Mouse (Mus musculus) liver, adult 2 months (tissue): ENCODE results near the gene Zfp827. TPM values are rescaled to one million over a fixed set of nuclear protein-coding genes. Genes with fewer than 3 reads are reported as not detected.

Experiments
- DNase-seq: peaks from one replicate; pipeline ENCODE4 v3.0.0-alpha.2; 2011; ENCODE audit warnings: low read depth, low spot score; ENCODE audit errors: extremely low read depth
- H3K27ac ChIP-seq: fragments of 200-500 bp; replicated peaks from 2 replicates; pipeline ENCODE4 v1.5.1; 2012; ENCODE audit warnings: low read depth, mild to moderate bottlenecking, control low read depth, inconsistent platforms, low read length; ENCODE audit not compliant: insufficient read depth
- H3K27me3 ChIP-seq: fragments of 200-500 bp; 2 replicates; pipeline ENCODE4 v1.6.1; 2012; ENCODE audit warnings: mild to moderate bottlenecking, moderate library complexity, low read length, inconsistent platforms; ENCODE audit not compliant: control insufficient read depth, insufficient read depth
- H3K36me3 ChIP-seq: fragments of 200-500 bp; 2 replicates; pipeline ENCODE4 v1.6.1; 2012; ENCODE audit warnings: low read length, inconsistent platforms; ENCODE audit not compliant: control insufficient read depth, insufficient read depth
- H3K4me1 ChIP-seq: fragments of 200-500 bp; 2 replicates; pipeline ENCODE4 v1.6.1; 2011; ENCODE audit warnings: low read length; ENCODE audit not compliant: control insufficient read depth, insufficient read depth
- H3K4me3 ChIP-seq: fragments of 200-500 bp; 2 replicates; pipeline ENCODE4 v1.5.1; 2011; ENCODE audit warnings: low read depth, mild to moderate bottlenecking, control low read depth, low read length, moderate library complexity; ENCODE audit not compliant: insufficient read depth
- H3K79me2 ChIP-seq: fragments of 200-500 bp; 2 replicates; pipeline ENCODE4 v1.6.1; 2012; ENCODE audit warnings: inconsistent platforms, mild to moderate bottlenecking, low read length, moderate library complexity; ENCODE audit not compliant: control insufficient read depth, insufficient read depth
- H3K9ac ChIP-seq: fragments of 200-500 bp; 2 replicates; pipeline ENCODE4 v1.6.1; 2012; ENCODE audit warnings: low read depth, mild to moderate bottlenecking, control low read depth, inconsistent platforms, low read length
- CTCF ChIP-seq: fragments of 200-500 bp; IDR thresholded peaks from 2 replicates; pipeline ENCODE4 v1.5.1; 2011; ENCODE audit warnings: low read depth, low read length, control low read depth
- POLR2A ChIP-seq: fragments of 200-500 bp; IDR thresholded peaks from 2 replicates; pipeline ENCODE4 v1.6.1; 2011; ENCODE audit warnings: low read length, control low read depth; ENCODE audit not compliant: insufficient read depth; ENCODE audit errors: extremely low read depth
- WGBS: fragments of 180-500 bp; shearing (Covaris S2); methylation state at CpG from one replicate; pipeline ENCODE4 v1.1.7; 2018; 5-methylcytosine and 5-hydroxymethylcytosine counted together
- polyA plus RNA-seq: library from polyadenylated mRNA; depleted of rRNA; stranded (reverse); fragments of >200 nt; gene quantifications from 2 replicates; pipeline ENCODE4 v1.2.3, GENCODE M21; 2012; rRNA removed
- total RNA-seq: library from RNA; depleted of rRNA; stranded (reverse); fragments of >200 nt; gene quantifications from 2 replicates; pipeline ENCODE4 v1.2.3, GENCODE M21; 2014; rRNA removed

The Zfp827 gene
- total RNA-seq: 0.09 and 0.13 TPM in 2 replicates
- 0.10 and 0.21 TPM in 2 replicates for polyA plus RNA-seq

DNA sequence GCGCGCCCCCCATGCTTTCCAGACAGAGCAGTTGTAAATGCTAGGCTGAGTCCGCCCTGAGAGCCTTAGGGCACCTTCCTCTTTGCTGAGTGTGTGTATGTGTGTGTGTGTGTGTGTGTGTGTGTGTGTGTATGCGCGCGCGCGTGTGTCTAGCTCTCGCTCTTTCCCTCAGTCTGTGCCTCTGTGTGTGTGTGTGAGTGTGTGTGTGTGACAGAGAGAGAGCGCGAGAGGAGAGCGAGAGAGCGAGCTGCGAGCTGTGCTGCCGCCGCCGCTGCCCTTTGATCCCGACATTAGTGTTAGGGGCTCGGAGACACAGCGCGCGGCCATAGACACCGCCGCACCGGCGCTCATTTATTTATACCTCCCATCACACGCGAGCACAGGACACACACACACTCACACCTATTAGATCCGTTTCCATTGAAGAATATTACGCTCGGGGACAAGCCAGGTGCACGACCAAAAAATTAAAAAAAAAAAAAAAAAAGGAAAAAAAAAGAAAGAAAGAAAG is at the start of gene Zfp827:
Gene Zfp827 (plus strand): TSS at position 461 of the 511 bp plus-strand sequence.
- peaks cover 7% of the 10 kb centered on the region for H3K27me3 ChIP-seq

DNA sequence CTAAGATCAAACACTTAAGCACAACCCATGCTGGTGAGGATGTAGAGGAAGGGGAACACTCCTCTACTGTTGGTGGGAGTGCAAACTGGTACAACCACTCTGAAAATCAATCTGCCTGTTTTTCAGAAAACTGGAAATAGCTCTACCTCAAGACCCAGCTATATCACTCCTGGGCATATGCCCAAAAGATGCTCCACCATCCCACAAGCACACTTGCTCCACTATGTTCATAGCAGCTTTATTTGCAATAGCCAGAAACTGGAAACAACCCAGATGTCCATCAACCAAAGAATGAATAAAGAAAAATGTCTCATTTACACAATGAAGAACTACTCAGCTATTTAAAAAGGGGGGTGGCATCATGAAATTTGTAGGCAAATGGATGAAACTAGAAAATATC is 23.9 kb upstream of the Zfp827 start:
- Histone ChIP-seq H3K4me3 (no peak overlapping the region), H3K79me2 (no peaks in the 10 kb centered on the region), H3K9ac (no peak overlapping the region), H3K4me1 (no peaks in the 10 kb centered on the region), H3K36me3 (no peaks in the 10 kb centered on the region), H3K27ac (no peak overlapping the region), H3K27me3 (no peaks in the 10 kb centered on the region)
- TF ChIP-seq CTCF (no peak), POLR2A (no peak)
- no peak for DNase-seq

More for the DNA sequence above, at the start of gene Zfp827:
- Histone ChIP-seq H3K36me3 (no peaks in the 10 kb centered on the region), H3K9ac (peak within 1 kb of the TSS; percentile 74), H3K79me2 (no peaks in the 10 kb centered on the region), H3K4me1 (no peaks in the 10 kb centered on the region), H3K4me3 (peak within 1 kb of the TSS; percentile 92), H3K27ac (no peak within 1 kb of the TSS)
- TF ChIP-seq POLR2A (no peak), CTCF (no peak)
- 3% methylated on average over 32 of the region's 32 CpGs for whole genome bisulfite sequencing
- DNase-seq: no peak

GRCm38 (mm10) chr8:79015061-79015460 is 13.2 kb upstream of the Zfp827 start:
- no peak for DNase-seq
- TF ChIP-seq CTCF (no peak), POLR2A (no peak)

DNA sequence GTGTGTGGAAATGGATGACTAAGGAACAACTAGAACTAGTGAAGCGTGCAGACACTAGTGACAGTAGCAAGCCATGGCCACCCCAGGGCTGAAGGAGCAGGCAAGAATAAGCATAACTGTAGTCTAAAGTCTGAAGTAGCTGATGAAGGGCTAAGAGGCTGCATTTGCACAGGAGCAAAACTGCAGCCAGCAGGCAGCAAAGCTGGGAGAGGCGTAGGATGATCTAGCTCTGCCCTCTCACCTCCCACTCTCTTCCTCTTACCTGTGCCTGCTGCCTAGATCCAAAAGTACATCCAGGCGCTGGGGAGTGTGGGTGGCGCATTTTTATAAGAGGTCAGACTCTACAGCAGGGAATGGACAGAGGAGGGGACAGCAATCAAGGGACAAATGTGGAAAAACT is 12.2 kb upstream of the Zfp827 start:
- H3K27ac ChIP-seq: no peak overlapping the region
- no peak overlapping the region for H3K9ac ChIP-seq
- no peaks in the 10 kb centered on the region for H3K27me3 ChIP-seq
- no peak for DNase-seq
- no peaks in the 10 kb centered on the region for H3K79me2 ChIP-seq
- no peaks in the 10 kb centered on the region for H3K4me1 ChIP-seq
- H3K36me3 ChIP-seq: no peaks in the 10 kb centered on the region
- 82% methylated on average over 4 of the region's 4 CpGs for WGBS
- H3K4me3 ChIP-seq: no peak overlapping the region
- no peak for TF ChIP-seq POLR2A
- TF ChIP-seq CTCF: no peak

More at GRCm38 (mm10) chr8:79015061-79015460, 13.2 kb upstream of the Zfp827 start:
- Histone ChIP-seq H3K36me3 (no peaks in the 10 kb centered on the region), H3K27me3 (no peaks in the 10 kb centered on the region), H3K27ac (no peak overlapping the region), H3K79me2 (no peaks in the 10 kb centered on the region), H3K4me1 (no peaks in the 10 kb centered on the region), H3K9ac (no peak overlapping the region), H3K4me3 (no peak overlapping the region)
- WGBS: 89% methylated on average over 5 of the region's 5 CpGs

GRCm38 (mm10) chr8:79016583-79016982 is 11.7 kb upstream of the Zfp827 start:
- no peak overlapping the region for H3K4me3 ChIP-seq
- 77% methylated on average over 6 of the region's 6 CpGs for WGBS
- H3K9ac ChIP-seq: no peak overlapping the region
- H3K4me1 ChIP-seq: no peaks in the 10 kb centered on the region
- DNase-seq: no peak
- no peak overlapping the region for H3K27ac ChIP-seq
- H3K27me3 ChIP-seq: no peaks in the 10 kb centered on the region
- H3K79me2 ChIP-seq: no peaks in the 10 kb centered on the region
- H3K36me3 ChIP-seq: no peaks in the 10 kb centered on the region
- TF ChIP-seq CTCF (no peak), POLR2A (no peak)

DNA sequence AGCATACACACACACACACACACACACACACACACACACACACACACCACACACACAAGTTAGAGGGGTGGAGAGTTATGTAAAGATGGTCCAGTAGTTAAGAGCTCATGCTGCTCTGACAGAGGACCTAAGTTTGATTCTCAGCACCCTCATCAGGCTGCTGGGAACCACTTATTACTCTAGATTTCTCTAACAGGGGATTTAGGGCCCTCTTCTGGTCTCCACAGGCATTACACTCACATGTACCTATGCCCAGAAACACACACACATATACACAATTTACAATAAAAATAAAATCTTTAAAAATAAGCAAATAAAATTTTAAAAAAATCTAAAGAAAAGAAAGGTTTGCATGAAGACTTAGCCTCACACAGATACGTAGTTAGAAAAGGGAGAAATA is 4.3 kb upstream of the Zfp827 start:
- Histone ChIP-seq H3K36me3 (no peaks in the 10 kb centered on the region), H3K27me3 (0 out of 2 replicates have a peak, but pooled peaks cover 3% of the 10 kb centered on the region), H3K27ac (no peak overlapping the region), H3K4me3 (no peak overlapping the region), H3K4me1 (no peaks in the 10 kb centered on the region), H3K79me2 (no peaks in the 10 kb centered on the region), H3K9ac (no peak overlapping the region)
- no peak for DNase-seq
- TF ChIP-seq POLR2A (no peak), CTCF (no peak)
- WGBS: 98% methylated on average over 1 of the region's 1 CpGs
